Mouse (Mus musculus): Measurements from ENCODE around the gene Aff3. TPM values are rescaled to one million over a fixed set of nuclear protein-coding genes. Genes with fewer than 3 reads are reported as not detected.
A peak's percentile ranks its signal among the peaks of the same experiment; 100 is the strongest.

Aff3 gene
- total RNA-seq, 2 experiments from 2014 or later: 1.3 to 3.2 TPM

DNA sequence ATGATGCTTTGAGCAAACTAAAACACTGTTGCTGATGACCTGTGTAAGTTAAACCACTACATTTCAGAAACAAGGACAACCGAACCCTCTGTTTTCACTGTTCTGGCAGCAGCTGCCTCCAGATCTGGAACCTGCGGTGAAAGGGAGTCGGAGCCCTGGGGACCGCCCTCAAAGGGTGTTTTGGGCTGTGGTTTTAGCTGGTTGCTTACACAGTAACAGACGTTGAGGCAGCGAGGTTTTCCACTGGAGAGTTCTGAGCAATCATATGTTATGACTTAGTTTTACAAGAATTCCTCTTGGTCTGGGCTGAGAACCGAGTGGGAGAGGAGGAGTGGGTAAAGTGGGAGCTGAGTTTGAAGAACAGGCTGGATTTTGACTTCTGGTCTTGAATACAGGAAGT, 7.1 kb downstream of the Aff3 start:
- no peak for DNase-seq

DNA sequence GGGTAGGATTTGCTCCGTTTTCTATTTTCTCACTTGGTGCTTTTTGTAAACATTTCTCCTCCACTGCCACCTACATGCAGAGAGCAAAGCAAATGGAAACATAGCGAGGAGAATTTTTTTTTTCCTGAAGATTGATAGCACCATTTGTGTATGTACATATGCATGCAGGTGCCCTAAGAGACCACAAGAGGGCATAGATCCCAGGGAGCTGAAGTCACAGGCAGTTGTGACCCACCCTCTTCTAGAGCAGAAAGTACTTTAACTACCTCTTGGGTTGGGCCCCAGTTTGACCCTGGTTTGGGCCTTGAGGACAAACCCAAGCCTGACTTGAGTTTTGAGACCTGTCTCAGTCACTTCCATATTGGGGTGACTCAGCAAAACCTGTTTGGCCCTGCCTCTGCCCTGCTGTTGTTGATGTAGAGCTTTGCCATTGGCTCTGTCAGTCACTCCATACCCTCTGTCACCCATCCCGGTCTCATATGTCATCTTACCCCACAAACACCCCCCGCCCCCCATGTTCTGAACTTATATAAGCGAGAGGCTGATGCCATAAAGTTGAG, 9.7 kb downstream of the Aff3 start:
- DNase-seq: no peak

DNA sequence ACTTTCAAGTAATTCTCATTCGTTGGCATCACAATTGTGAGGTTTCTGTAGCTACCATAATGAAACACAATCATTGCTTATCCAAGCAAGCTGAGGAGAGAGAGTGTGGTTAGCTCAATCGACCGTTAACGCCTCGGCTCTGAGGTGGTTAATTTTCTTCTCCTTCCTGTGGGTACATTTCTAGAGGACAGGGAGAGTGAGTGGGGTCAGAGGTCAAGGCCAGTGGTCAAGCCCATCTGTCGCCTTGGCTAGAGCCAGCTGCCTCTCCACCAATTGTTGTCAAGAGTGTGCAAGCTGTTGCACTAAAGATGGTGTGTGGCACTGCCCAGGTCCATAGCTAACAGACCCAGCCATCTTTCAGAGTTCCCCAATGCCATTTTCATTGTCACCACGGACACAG, 14.7 kb downstream of the Aff3 start:
- no peak for DNase-seq

DNA sequence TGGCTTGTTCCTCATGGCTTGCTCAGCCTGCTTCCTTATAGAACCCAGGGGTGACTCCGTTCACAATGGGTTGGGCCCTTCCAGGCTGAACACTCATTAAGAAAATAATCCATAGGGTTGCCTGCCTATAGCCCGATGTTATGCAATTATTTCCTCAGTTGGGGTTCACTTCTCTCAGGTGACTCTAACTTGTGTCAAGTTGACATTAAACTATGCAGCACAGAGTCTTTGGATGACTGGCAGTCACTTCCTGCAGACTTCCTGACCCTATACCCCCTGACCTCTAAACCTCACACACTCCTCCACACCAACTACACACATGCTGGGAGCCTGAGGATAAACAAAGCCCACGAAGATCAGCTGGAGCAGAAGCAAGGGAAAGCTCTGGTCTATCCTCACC, 15.6 kb downstream of the Aff3 start:
- no peak for DNase-seq

DNA sequence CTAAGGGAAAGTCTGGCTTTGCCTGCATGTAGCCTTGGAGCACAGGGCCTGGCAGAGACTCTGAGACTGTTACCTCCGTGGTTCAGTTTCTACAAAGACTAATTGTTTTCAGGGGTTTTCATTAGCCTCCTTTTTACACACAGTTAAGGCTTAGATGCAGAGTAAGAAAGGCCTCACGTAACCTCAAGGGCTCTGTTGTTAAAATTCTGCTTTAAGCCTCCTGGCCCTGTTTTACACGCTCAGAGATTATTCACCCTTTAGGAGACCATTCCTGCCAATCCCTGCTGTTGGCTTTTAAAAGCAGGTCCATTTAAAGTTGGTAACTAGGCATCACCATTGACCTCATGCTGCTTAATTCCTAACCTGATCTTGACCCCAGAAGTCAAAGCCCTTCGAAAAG, 22.5 kb downstream of the Aff3 start:
- no peak for DNase-seq

DNA sequence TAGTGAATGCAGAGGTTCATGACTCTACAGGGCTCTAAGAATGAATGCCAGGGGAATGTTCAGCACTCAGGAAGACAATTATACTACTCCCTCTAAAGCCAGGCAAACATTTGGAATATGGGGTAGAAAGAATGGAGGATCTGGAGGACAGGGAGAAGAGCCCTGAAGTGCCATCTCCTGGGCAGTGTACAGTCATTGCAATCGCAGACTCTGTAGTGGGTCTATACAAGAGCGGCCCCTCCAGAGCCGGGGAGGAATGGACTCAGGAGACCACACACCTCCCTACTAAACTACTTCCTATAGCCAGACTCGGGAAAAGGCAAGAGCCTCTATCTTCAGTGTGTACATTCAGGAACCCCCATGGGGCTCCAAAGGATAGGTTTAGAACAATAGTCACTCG, 25.1 kb downstream of the Aff3 start:
- no peak for DNase-seq

DNA sequence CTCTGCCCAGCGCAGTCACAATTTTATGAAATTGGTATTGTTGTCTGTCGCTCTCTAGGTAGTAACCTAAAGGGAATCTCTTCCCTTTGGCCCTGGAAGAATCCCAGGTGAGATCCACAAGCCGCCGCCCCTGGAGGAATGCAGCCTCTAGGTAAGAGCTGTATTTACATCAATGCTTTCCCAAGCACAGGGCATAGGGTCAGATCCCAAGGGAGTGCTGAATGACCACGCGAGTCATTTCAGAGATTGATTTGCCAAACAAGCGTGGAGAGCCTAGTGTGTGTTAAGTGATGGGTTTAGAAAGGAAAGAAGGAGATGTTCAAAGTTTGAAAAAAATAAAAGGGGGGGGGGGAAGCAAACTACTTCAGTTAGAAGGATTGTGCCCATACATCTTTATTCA, 29.2 kb downstream of the Aff3 start:
- no peak for DNase-seq

DNA sequence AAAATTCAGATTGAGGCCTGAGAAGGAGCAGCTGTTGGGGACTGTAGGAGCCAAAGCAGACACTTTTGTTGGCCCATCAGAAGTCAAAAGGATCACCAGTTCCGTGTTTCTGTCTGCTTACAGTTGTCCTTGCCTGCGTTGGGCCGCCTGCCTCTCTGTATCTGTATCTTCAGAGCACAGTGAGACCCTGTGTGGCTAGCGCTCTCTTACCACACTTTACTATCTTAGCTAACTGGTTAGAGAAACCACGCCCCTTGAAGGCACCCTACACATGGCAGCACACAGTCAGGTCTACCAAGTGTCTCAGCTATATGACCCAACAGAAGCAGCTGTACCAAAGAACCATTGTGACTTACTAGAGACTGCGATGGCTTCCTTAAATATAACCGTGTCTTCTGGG, 30.7 kb downstream of the Aff3 start:
- DNase-seq: no peak

DNA sequence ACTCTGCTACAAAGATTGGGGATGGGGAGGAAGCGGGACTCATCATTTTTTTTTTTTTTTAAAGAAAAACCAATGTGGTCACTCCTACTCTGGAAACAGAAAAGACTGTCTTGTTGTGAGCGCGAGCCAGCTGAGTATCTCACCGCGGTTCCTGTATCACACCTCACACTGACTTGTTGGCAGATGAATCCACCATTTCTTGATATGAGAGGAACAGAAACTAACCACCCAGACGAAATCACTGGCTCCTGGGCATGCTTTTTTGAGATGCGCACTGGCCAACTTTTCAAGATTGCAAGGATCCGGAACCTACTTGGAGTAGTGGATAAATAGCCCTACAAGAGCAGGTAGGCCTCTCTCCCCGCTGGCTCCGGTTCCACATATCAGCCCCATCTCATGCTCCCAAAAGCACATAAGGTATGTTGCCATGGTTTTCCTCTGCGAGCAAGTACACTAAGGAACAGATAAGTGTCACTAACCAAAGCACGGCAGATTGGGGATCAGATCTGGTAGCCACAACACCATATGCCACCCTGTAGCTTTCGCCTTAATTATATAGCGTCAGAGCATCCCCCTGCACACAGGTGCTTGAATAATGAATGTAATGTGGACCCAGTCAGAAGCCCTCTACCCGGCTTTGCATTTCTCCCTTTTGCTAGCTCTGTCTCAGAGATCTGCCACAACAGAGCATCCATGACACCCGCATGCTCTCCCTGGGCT, 32.1 kb downstream of the Aff3 start:
- no peak for DNase-seq

DNA sequence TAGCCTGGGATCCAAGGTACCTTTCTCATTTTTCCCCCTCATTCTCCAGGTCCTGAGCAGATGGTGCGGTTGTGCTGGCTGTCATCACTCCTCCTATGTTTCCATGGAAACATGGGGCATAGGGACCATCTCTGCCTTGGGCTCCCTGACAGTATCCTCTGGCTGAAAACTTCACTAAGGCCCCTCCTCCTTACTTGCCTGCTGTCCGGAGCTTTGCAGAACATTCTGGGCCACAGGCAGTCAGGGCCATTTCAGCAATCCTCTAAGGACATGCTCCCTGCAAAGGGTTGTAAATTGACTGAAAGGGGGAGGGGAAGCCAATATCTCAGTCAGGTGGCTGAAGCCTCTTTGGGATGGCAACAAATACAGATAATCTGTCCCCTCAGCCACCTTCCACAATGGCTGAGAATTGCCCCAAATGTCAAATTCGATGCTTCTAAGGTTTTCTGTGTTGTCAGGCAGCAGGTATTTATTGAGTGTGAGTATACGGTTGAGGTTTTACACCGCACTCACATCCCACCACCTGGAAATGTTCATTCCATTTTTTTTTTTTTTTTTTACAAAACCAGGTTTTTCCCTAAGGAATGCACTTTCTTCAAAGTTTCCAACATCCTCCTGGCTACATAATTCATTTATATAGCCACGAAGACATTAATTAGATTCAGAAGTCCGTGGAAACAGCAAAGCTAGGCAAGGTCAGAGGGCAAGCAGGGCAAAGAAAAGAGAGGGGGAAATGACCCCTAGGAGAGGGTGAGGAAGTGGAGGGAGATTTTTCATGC, 33.1 kb downstream of the Aff3 start:
- DNase-seq: no peak

DNA sequence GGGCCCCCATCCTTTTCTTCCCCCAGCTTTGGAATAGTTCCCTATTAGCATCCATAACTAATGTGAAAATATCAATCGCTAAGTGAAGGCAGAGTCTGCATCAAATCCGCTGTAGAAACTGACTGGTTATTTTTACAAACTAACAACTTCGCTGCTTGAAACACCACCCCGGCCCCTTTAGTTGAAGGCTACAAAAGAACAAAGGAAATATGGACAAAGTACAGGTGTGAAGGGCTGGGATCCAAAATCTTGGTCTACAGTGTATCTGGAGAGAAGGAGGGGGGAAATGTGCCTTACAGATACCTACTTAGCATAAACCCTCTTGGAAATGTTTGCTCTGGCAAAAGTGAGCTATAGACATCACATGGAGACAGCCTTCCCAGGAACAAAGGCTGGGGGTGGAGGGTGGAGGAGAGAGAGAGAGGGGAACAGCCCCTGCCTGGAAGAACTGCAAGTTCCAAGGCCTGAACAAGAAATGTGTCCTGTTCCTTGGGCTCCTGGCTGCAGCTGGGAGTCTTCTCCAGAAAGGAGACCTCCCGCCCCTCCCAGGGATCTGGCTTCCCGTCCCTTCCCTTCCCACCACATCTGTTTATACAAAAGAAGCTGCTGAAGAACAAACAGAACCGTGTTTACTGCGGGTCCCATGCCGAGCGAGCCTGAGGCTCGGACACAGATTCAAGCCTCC, 35.7 kb downstream of the Aff3 start:
- DNase-seq: peak; percentile 24 to 36

DNA sequence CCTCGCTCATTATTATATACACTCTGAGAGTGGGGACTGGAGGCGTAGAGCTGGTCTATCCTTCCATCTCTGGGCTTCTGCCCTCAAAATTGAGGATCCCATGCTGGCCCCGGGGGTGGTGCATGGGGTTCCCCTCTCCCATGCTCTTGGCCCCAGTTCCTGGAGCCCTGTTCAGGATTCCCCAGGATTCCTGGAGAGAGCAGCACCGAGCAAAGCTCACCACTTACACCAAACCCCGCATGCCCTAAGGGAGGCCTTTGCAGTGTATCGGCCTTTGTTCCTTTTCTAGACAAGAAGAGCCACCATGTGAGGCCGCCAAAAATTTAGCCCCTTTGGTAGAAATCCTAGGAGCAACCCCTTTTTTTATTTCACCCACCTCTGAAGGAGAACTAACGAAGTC, 36.3 kb downstream of the Aff3 start:
- DNase-seq: no peak

DNA sequence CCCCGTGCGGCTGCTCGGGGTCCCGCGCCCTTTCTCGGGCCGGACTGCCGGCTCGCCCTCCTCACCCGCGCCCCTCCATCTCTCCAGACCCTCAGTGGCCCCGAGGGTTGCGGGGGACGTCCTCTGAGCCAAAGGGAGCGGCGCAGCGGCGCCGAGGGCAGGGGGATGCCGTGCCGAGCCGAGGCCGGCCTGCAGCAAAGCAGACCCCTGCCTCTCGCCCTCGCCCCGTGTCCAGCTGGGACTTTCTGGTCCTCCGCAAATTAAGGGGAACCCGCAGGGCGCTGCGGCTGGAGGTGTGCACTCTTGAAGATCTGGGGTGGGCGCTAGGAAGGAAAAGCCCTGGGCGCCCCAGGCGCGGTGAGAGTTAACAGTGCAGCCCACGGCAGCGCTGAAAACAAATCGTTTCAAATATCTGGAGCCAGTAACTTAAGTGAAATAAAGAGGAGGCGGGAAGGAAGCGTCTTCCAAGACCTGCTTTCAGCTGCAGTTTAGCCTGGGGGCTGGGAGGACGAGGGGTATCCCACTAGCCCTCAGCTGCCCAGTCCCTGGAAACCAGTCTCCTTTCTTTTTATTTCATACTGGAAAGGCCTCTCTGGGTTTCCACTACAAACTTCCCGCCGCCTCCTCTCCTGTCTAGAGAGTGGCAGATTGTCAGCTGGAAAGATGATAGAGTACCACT, 36.9 kb downstream of the Aff3 start:
- DNase-seq: peak; percentile 4 to 23

DNA sequence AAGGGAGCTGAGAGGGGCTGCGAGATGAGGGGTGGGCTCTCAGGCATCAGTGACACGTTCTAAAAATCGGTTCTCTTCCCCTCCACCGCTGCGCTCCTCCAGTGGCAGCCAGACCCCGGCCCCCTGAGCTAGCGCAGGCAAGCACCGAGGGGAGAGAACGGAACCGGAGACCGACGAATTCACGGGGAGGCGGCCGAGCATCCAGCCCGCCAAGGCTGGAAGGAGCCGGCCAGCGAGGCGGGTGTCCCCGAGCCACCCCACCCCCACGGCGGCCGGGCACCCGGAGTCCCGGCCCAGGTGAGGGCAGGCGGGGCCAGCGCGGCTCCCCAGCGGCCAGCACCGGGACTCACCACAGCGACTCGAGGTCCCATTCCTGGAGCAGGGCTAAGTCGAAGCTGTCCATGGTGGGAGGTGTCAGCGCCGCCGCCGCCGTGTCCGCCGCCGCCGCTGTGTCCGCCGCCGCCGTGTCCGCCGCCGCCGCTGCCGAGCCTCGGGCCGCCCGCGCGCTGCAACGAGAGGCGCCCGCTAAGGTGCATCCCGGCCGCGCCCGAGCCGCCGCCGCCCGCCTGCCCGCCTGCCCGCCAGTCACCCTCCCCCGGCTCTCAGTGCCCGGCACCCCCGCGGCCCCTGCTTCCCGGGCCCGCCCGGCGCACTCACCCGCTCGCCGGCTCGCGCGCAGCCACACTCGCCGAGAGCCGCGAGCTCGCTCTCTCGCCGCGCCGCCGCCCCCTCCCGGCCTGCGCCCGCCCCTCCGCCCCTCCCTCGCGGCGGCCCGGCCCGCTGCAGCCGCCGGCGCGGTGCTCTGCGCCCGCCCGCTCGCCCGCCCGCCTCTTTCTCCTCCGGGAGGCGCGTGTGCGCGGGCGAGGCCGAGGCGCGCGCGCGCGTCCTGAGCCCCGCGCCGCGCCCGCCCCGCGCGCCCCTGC, 37.8 kb downstream of the Aff3 start:
- DNase-seq: peak; percentile 41 to 47

DNA sequence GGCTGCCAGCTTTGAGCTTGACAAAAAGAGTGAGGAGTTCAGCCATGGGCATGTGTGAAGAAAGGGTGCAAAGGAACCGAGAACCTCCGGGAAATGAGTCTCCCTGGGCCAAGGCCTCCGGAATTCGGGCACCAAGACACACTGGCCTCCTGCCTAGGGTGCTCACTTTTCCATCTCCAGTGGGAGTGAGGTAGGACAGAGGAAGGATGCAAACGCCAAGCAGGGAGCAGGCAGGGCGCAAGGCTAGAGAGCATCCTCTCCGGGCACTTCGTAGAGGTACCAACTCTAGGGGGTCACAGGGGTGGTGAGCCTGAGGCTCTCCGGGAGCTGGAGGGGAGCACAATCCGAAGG, 38.4 kb downstream of the Aff3 start:
- peak in 1 of 2 experiments; percentile 15 for DNase-seq

DNA sequence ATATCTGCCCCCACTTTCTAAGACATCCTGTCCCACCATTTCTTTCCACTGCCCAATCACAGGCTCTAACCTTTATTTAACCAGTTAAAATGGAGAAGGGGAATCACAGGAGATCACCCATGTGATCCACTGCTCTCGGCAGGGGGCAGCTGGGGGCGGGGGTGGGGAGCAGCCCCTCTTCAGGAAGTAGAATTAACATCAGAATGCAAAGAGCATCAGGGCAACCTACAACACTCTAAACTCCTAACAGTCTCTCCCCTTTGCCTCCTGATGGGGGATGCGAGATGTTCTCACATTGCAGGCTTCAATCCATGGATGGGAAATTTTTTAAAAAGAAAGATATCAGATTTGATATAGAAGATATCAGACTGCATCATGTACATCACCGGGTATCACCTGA, 42.9 kb downstream of the Aff3 start:
- no peak for DNase-seq

DNA sequence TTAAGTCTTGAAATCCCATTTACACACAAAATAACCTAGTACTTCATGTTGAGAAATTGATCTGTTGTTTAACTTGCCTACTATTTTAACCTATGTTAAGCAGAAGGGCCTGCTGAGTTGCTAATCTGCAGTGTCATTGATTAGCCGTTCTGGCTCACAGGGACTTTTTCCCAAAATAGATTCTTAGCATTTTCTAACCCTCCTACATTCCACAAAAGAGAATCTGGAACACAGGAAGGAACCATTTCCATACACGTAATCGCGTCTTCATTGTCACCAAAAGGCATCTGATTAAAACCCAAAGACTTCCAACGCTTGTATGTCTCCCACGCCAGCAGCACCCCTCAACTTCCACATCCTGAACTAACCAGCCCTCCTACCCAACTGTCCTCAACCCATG, 44.4 kb downstream of the Aff3 start:
- DNase-seq: no peak

DNA sequence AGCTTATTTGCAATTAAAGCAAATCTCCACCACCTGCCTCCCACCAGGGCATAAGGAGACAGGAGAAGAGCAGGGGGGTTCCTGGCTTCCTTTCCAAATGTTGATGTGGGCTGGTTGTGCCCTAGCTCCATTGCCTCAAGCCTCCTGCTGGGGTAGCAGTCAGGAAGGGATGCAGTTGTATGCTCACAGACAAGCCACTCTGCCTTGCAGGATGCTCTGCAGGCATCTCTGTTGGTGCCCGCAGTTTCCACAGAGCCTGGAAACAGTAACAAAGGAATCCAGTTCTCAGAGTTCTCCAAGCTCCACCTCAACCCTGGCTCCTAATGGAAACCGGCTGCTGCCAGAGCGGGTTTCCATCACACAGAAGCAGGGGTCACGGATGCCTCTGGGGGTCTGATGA, 58.0 kb downstream of the Aff3 start:
- no peak for DNase-seq

DNA sequence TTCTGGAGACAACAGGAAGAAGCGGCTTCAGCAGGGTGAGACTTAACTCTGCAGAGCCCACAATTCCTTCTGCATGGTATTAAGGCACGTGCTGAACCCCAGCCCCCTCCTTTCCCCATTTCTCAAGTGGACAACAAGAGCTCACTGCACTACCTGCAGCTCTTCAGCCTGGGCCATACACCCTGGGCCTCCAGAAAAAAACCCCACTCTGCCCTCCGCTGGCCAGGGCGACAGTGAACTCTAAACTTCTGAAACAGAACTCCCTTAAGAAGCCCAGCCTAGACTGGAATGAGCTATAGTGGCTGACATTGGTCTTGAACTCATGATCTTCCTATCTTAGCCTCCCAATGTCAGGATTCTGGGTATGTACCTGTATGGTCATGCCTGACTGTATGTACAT, 59.3 kb downstream of the Aff3 start:
- no peak for DNase-seq

DNA sequence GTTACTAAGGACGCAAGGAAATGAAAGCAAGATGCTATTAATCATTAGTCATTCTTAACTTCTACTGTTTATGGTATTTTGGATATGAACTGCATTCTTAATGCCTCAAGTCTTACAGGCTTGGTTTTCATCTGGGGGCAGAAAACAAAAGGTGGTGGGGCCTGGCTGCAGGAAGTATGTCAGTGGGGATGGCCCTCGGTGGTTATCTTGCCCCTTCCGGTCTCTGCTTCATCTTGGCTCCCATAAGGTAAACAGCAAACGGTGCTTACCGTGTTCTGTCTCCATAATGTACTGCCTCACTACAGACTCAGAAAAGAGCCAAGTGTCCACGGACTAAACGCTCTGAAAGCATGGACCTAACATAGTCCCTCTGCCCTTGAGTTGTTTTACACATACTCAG, 60.1 kb downstream of the Aff3 start:
- DNase-seq: no peak

DNA sequence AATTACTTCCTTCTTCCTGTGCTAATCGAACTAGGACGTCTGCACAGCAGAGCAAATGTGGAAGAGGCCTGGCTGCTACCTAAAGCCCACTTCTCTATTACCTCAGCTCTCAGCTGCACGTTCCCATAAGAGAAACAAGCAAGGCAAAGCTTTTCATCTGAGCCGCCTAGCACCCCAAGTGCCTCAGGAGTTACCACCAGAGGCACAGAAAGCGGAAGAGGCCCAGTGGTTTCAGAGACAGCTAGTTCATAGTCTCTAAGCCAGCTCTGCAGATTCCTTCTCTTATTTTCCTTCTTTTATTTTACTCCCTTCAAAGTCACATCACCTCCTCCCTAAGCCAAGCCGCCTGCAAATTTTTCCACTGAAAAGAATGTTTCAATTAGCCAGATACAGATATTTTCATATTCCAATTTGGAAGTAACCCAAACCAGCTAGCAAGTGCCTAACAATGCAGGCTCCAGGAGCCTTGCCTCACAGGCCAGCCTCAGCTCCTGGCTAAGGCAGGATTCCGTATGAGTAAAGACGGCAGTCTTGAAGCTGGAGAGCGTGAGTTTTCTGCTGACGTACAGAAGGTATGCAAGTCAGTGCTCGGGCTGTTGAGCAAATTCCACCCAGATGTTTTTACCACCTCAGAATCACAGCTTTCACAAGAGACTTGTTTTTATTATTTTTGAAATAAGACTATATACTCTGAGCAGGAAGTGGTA, 62.8 kb downstream of the Aff3 start:
- peak; percentile 33 to 35 for DNase-seq

Data from heart, adult 18-20 months (tissue).